Comparison of ENCODE assay signal across 9 mouse cellular contexts in the genomic region with DNA sequence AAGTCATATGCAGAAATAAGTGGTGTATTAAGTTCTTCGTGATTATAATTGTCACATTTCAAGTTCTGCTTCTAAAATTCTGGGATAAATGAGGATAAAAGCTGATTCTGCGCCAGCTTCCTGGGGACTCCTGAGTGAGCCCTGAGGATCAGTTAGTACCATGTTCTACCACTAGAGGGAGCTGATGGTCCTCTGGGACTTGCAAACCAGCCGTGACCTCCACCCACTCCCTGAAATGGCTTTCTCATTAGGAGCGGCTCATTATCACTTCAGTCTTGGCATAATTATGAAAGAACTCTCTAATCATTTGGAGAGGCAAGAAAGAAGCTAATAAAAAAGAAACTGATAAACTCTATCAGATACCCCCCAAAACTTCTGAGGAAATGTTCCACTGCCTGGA. TPM values are rescaled to one million over a fixed set of nuclear protein-coding genes. Genes with fewer than 3 reads are reported as not detected.
DNase-seq lines count a peak whose midpoint lies in the region; TF ChIP-seq lines count a peak whose summit lies in the region.
"Had no signal": no experiment of that assay in that cellular context is flagged by ENCODE, and none has a peak within 500 bp of the region (broad histone marks: within the 10 kb centered on the region; RNA-seq: fewer than 3 reads in every experiment).

No protein-coding gene starts in this region.

- no peaks in the 10 kb centered on the region for H3K27me3 ChIP-seq in spleen, adult 2 months (ENCODE audit: control insufficient read depth, insufficient read depth, low read length)
- no peaks in the 10 kb centered on the region for H3K27me3 ChIP-seq in limb, embryonic 10.5 days (ENCODE audit: low read depth, poor library complexity, severe bottlenecking)
- H3K27me3 ChIP-seq: neural tube, embryonic 13.5 days had no signal

- H3K4me1 ChIP-seq in spleen, adult 2 months (ENCODE audit: control insufficient read depth, insufficient read depth, insufficient read length): no peaks in the 10 kb centered on the region
- H3K4me1 ChIP-seq in embryonic fibroblast, embryonic 13.5 days (ENCODE audit: control insufficient read depth, insufficient read depth, low read length): no peaks in the 10 kb centered on the region
- H3K4me1 ChIP-seq in limb, embryonic 10.5 days: no peaks in the 10 kb centered on the region
- H3K4me1 ChIP-seq: neural tube, embryonic 13.5 days had no signal

- H3K27ac ChIP-seq in spleen, adult 2 months (ENCODE audit: insufficient read depth, low read length): no peak overlapping the region
- H3K27ac ChIP-seq in embryonic fibroblast, embryonic 13.5 days (ENCODE audit: insufficient read depth, low read length): no peak overlapping the region
- H3K27ac ChIP-seq in limb, embryonic 10.5 days: no peak overlapping the region
- H3K27ac ChIP-seq: neural tube, embryonic 13.5 days had no signal

- no peak for DNase-seq in spleen, adult 2 months (ENCODE audit: low read depth in 1 of 2, low spot score in 2 of 2)
- no peak for DNase-seq in spleen, postnatal 4 days (ENCODE audit: low spot score in 2 of 2)
- DNase-seq in adrenal gland, postnatal 36 days: peak; percentile 57 to 75
- DNase-seq in kidney, adult 18-20 months: peak; percentile 46
- peak; percentile 42 for DNase-seq in limb, embryonic 10.5 days (ENCODE audit: low spot score)
- DNase-seq in retina, postnatal 1 day: peak; percentile 89
- no peak for DNase-seq in T-cell, adult 2 months (ENCODE audit: low spot score)

- no peaks in the 10 kb centered on the region for H3K36me3 ChIP-seq in spleen, adult 2 months (ENCODE audit: control insufficient read depth, insufficient read depth, low read length)
- no peaks in the 10 kb centered on the region for H3K36me3 ChIP-seq in limb, embryonic 10.5 days
- H3K36me3 ChIP-seq: neural tube, embryonic 13.5 days had no signal

- H3K4me3 ChIP-seq in spleen, adult 2 months (ENCODE audit: extremely low read depth, insufficient read depth, insufficient read length): no peak overlapping the region
- no peak overlapping the region for H3K4me3 ChIP-seq in embryonic fibroblast, embryonic 13.5 days (ENCODE audit: insufficient read depth, low read length)
- no peak overlapping the region for H3K4me3 ChIP-seq in limb, embryonic 10.5 days
- H3K4me3 ChIP-seq: neural tube, embryonic 13.5 days had no signal

- no peaks in the 10 kb centered on the region for H3K9me3 ChIP-seq in limb, embryonic 10.5 days (replicated peaks)
- H3K9me3 ChIP-seq: neural tube, embryonic 13.5 days had no signal

- WGBS in spleen, adult 2 months: 20% methylated on average over 4 of the region's 4 CpGs
- 16% methylated on average over 4 of the region's 4 CpGs for WGBS in limb, embryonic 10.5 days

- TF ChIP-seq CTCF in spleen, adult 2 months (IDR thresholded peaks at IDR 0.05; ENCODE audit: extremely low read depth, insufficient read depth, insufficient read length, insufficient replicate concordance): peak; percentile 21; the same call in 1 of the 2 replicates
- peak; percentile 65; the same call in 1 of the 2 replicates for TF ChIP-seq CTCF in embryonic fibroblast, embryonic 13.5 days (IDR thresholded peaks at IDR 0.05; ENCODE audit: borderline replicate concordance, insufficient read depth, low read length)

- TF ChIP-seq POLR2A in spleen, adult 2 months (IDR thresholded peaks at IDR 0.05; ENCODE audit: low read depth, low read length): no peak
- TF ChIP-seq POLR2A in embryonic fibroblast, embryonic 13.5 days (IDR thresholded peaks at IDR 0.05; ENCODE audit: low read depth, low read length): no peak

RNA-seq across cellular contexts. Expression of gene Lrrc30, which starts 19.0 kb away (rescaled TPM):
- polyA plus RNA-seq in spleen, adult 2 months (2012; rRNA removed): not detected in 2 replicates
- total RNA-seq in adrenal gland, postnatal 36 days (2021): under 1 TPM in 1 of 2 experiments, not detected in 1; 0.92 TPM
- polyA plus RNA-seq in embryonic fibroblast, embryonic 13.5 days (2011; ENCODE audit: insufficient read length, low read depth, missing spikeins): not detected in 2 replicates
- polyA plus RNA-seq in limb, embryonic 10.5 days (2016; fragmentation: Nextera tagmentation; extraction: Ambion mirVana): 0.08 TPM in 1 of 2 replicates, not detected in the other
- polyA plus RNA-seq: neural tube, embryonic 13.5 days had no signal

RNA-seq across cellular contexts. Expression of gene Lama1, which starts 45.6 kb away (rescaled TPM):
- 0.12 and 0.66 TPM in 2 replicates for polyA plus RNA-seq in spleen, adult 2 months (2012; rRNA removed)
- total RNA-seq in adrenal gland, postnatal 36 days (2021): 10 to 100 TPM; 10.1 to 15.7 TPM
- polyA plus RNA-seq in embryonic fibroblast, embryonic 13.5 days (2011; ENCODE audit: insufficient read length, low read depth, missing spikeins): 1.3 and 2.5 TPM in 2 replicates
- polyA plus RNA-seq in limb, embryonic 10.5 days (2016; fragmentation: Nextera tagmentation; extraction: Ambion mirVana): 3.3 and 5.9 TPM in 2 replicates

Comparison
In these comparisons a context has a peak if more than half of its experiments do, and no peak if none do; other contexts are left out.
1. DNase-seq: peak in adrenal gland, postnatal 36 days (2 of 2), kidney, adult 18-20 months (single experiment), limb, embryonic 10.5 days (single experiment) and retina, postnatal 1 day (single experiment); none in spleen, adult 2 months (0 of 2), spleen, postnatal 4 days (0 of 2) and T-cell, adult 2 months (single experiment).